ENCODE assay signal across 8 mouse cellular contexts in the genomic region with DNA sequence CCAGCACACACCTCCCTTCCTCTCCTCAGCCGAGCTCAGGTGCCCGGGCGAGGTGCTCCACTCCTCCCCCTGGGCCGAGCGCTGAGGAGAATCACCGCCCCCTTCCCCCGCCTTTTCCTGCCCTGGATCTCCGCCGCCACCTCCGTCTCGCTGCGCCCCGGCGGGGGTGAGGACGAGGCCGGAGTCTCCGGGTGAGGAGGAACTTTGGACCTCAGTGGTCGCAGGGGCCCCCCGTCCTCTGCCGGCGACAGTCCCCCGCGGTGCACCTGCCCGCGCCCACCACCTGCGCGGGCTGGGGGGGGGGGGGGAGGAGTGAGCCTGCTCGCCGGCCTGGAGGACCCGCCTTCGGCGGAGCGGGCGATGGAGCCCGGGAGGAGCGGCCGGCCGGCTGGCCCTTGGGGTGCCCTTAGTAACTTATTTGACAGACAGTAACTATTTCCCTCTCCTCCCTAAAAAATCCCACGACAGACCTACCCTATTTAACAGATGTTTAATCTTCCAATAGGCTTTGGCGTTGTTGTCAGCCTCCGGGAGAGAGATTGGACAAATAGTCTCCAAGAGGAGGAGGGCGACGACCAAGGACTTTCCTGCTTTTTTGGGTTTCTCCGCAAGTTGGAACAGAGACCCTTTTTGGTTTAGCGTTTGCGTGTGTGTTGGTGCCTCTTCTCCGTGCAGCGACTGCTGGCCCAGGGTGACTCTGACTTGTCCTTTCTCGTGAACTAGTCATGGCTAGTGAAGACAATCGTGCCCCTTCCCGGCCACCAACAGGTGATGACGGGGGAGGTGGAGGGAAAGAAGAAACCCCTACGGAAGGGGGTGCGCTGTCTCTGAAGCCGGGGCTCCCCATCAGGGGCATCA. TPM values are rescaled to one million over a fixed set of nuclear protein-coding genes. Genes with fewer than 3 reads are reported as not detected.
DNase-seq lines count a peak whose midpoint lies in the region; ATAC-seq and TF ChIP-seq lines count a peak whose summit lies in the region.

A gene (plus strand): TSS at position 117 of the 858 bp plus-strand sequence.

- DNase-seq in T-cell, adult 2 months (ENCODE audit: low spot score) = peak; percentile 83
- peak; percentile 79 to 82 for DNase-seq in cerebellum, postnatal 36 days
- peak; percentile 78 for DNase-seq in gastrocnemius, adult 2 months
- DNase-seq in left cerebral cortex, adult 8-10 months (ENCODE audit: low spot score in 2 of 2) = peak; percentile 50 to 64
- DNase-seq in right cerebral cortex, postnatal 10 days (ENCODE audit: low spot score in 2 of 2) = peak; percentile 71 to 76
- DNase-seq in urinary bladder, postnatal 14 days (ENCODE audit: low spot score) = peak; percentile 85

- ATAC-seq in hindbrain, embryonic 16.5 days = peak; percentile 72

- H3K27ac ChIP-seq in gastrocnemius, adult 2 months = peak within 1 kb of the TSS; percentile 96
- H3K27ac ChIP-seq in hindbrain, embryonic 16.5 days (ENCODE audit: low read depth, low read length) = peak within 1 kb of the TSS; percentile 88

- peak within 1 kb of the TSS; percentile 93 for H3K4me3 ChIP-seq in gastrocnemius, adult 2 months
- peak within 1 kb of the TSS; percentile 67 for H3K4me3 ChIP-seq in hindbrain, embryonic 16.5 days (ENCODE audit: low read length)
- H3K4me3 ChIP-seq in megakaryocyte, embryonic 14.5 days (replicated peaks) = peak within 1 kb of the TSS; percentile 93

- no peaks in the 10 kb centered on the region for H3K36me3 ChIP-seq in hindbrain, embryonic 16.5 days (ENCODE audit: control insufficient read depth, insufficient read depth, low read length)
- H3K36me3 ChIP-seq in megakaryocyte, embryonic 14.5 days (replicated peaks; ENCODE audit: low read length) = peaks cover 18% of the 10 kb centered on the region

- no peaks in the 10 kb centered on the region for H3K9me3 ChIP-seq in hindbrain, embryonic 16.5 days (ENCODE audit: control insufficient read depth, low read length)
- 0 out of 2 replicates have a peak, but pooled peaks cover 3% of the 10 kb centered on the region for H3K9me3 ChIP-seq in megakaryocyte, embryonic 14.5 days

- H3K4me2 ChIP-seq in hindbrain, embryonic 16.5 days (ENCODE audit: low read length) = peak within 1 kb of the TSS; percentile 91

- no peaks in the 10 kb centered on the region for H3K27me3 ChIP-seq in hindbrain, embryonic 16.5 days (replicated peaks; ENCODE audit: control insufficient read depth, insufficient read depth, low read length)
- H3K27me3 ChIP-seq in megakaryocyte, embryonic 14.5 days (replicated peaks) = no peaks in the 10 kb centered on the region

- peak within 1 kb of the TSS; percentile 86 for H3K9ac ChIP-seq in hindbrain, embryonic 16.5 days (ENCODE audit: low read depth, low read length)

- peaks cover 4% of the 10 kb centered on the region for H3K4me1 ChIP-seq in hindbrain, embryonic 16.5 days (ENCODE audit: control insufficient read depth, insufficient read depth, low read depth, low read length)
- H3K4me1 ChIP-seq in megakaryocyte, embryonic 14.5 days = peaks cover 24% of the 10 kb centered on the region

- under 1% methylated on average over 40 of the region's 55 CpGs for WGBS in hindbrain, embryonic 16.5 days

- intact Hi-C loops in gastrocnemius, adult 2 months (cut with DNase I) = no loop called here

- TF ChIP-seq CTCF in gastrocnemius, adult 2 months (IDR thresholded peaks at IDR 0.05) = no peak

RNA-seq across cellular contexts. Expression of the gene that starts here (rescaled TPM):
- 10 to 100 TPM; 24.1 to 28.3 TPM for total RNA-seq in gastrocnemius, adult 2 months (2021)
- 5.9 and 6.1 TPM in 2 replicates for polyA plus RNA-seq in hindbrain, embryonic 16.5 days (2015; fragmentation: Nextera tagmentation; extraction: Ambion mirVana)
- total RNA-seq in left cerebral cortex, adult 8-10 months (2022) = 10 to 100 TPM; 29.9 to 39.7 (median 34.5) TPM
- polyA plus RNA-seq in megakaryocyte, embryonic 14.5 days (2012; ENCODE audit: insufficient read depth, low replicate concordance) = 8.9 and 9.7 TPM in 2 replicates

Comparison
In these comparisons a context has a peak if more than half of its experiments do, and no peak if none do; other contexts are left out.
1. Peak in every context shown above with its lines: DNase-seq, ATAC-seq, H3K4me3 ChIP-seq and H3K27ac ChIP-seq.